Mouse (Mus musculus): ENCODE results near the gene Ggta1.
A peak's percentile ranks its signal among the peaks of the same experiment; 100 is the strongest.

The Ggta1 gene

GRCm38 (mm10) chr2:35462791-35463281 lies at the start of gene Ggta1:
Gene Ggta1, minus strand, starts transcription at chr2:35463231.
- DNase-seq (ENCODE audit: low spot score in 2 of 2), result no peak

- no peak for DNase-seq (ENCODE audit: low spot score in 2 of 2)
Observed at GRCm38 (mm10) chr2:35512226-35512625, 49.2 kb upstream of the Ggta1 start.

DNA sequence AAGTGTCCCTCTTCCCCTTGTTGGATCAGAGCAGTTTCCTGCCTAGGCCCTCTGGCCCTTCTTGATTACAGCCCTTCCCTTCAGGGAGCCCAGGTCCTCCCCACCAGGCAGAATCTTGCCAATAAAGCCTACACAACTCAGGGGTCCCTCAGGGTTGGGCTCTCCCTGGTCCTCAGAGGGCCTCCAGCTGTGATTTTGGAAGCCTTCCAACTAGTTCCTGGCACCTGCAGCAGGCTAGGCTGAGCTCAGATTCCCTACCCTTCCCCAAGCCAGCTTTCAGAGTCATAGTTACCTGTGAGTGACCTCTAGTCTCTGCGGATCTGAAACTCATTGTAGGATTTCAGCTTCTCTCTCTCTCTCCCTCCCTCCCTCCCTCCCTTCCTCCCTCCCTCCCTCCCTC lies 47.9 kb upstream of the Ggta1 start:
- DNase-seq (ENCODE audit: low spot score in 2 of 2), result no peak

- DNase-seq (ENCODE audit: low spot score in 2 of 2), result no peak
Observed at GRCm38 (mm10) chr2:35509888-35510287, 46.9 kb upstream of the Ggta1 start.

GRCm38 (mm10) chr2:35509343-35509667 lies 46.3 kb upstream of the Ggta1 start:
- DNase-seq (ENCODE audit: low spot score in 2 of 2), result peak; percentile 44 to 50

GRCm38 (mm10) chr2:35508597-35509342 lies 45.7 kb upstream of the Ggta1 start:
- DNase-seq (ENCODE audit: low spot score in 2 of 2), result no peak

DNA sequence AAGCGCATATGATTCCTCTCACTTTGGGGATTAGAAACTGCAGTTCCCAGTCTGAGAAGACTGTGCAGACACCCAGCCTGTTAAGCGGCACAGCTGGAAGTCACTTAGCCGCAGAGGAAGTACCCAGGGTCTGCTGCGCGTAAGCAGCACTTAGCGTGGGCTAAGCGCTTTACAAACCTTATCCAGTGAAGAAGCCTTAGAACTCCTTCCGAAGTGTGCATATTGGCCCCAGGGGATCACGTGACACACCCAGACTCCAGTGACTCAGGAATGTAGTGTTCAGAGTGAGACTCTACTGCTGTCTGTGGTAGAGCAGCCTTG lies 44.1 kb upstream of the Ggta1 start:
- DNase-seq (ENCODE audit: low spot score in 2 of 2), result peak; percentile 54 to 60

DNA sequence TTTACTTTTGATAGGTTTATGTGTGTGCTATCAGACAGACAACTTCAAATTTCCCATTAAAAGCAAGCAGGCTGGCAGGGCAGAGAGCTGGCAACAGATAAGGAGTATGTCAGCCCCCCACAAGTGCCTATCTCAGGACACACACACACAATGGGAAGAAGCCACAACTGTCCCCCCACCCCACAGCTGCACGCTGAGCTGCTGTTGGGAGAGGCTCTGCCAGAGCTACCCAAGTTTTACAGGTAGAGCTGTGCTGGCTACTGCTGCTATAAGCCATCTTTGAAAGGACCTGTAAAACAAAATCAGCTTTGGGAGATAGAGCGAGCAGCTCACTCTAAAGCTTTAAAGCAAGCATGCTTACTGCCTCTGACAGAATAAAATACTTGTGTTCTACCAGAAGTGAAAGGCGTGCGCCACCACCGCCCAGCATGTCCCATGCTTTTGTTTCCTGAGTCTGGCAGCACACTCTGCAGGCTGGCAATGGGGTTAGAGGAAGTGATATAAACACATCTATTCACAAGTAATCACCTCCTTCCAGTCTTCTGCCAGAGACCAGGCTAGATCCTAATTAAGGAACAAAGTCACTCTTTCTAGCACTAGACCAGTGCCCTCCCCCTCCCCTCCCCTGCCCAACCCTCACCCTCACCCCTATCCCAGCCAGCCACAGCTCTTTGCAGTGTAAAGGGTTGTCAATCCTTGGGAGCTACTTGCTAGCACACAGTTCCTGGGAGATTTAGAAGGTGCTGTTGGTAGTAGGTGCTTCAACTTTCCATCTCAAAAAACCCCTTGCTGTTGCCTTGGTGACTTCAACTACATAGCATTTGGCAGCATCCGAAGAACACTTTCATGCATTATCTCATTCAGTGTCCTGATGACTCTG lies 43.5 kb upstream of the Ggta1 start:
- peak; percentile 66 to 67 for DNase-seq (ENCODE audit: low spot score in 2 of 2)

DNA sequence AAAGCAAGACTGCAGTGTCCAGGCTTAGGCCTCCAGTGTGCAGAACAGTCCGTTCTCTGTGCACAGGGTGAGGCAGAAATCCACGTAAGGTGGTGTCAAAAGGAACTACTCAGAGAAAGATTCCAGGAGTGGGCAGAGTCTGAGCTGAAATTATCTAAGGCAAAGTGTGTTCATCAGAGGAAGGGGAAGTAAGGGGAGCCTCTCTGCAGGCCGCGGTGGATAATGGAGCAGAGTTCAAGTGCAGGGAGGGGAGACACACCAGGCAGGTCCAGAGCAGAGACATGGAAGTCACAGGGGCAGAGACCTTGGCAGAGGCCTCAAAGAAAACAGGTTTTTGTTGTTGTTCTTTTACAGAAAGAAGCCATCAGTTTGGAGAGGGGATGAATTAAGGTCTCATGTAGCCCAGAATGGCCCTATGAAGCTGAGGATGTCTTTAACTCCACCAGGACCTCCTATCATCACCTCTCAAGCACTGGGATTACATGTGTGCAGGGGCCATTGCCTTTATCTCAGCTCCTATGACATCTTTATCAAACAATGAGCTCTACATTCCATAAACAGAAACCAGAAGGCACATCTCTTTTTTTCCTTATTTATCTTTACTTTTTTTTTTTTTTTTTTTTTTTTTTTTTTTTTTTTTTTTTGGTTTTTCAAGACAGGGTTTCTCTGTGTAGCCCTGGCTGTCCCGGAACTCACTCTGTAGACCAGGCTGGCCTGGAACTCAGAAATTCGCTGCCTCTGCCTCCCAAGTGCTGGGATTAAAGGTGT lies 42.7 kb upstream of the Ggta1 start:
- peak in 1 of 2 experiments; percentile 30 for DNase-seq (ENCODE audit: low spot score in 2 of 2)

DNA sequence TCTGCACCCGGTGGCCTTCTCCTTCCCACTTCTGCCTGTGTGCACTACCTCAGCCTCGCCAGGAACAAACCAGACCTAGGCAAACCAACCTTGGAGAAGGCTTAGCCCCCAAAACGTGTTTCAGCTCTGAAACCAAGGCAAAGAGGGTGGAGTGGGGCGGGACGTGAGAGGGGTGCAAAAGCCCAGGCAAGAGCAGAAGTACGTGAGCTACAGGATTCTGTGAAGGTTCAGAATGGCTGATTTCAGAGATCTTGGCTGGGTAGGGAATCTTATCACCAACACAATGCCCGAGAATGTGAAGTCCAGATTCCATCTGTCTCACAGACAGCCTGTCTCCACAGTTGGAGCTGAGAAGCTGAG lies 41.4 kb upstream of the Ggta1 start:
- no peak for DNase-seq (ENCODE audit: low spot score in 2 of 2)

- DNase-seq (ENCODE audit: low spot score in 2 of 2), result peak; percentile 46 to 56
Observed at GRCm38 (mm10) chr2:35503723-35504416, 40.8 kb upstream of the Ggta1 start.

DNA sequence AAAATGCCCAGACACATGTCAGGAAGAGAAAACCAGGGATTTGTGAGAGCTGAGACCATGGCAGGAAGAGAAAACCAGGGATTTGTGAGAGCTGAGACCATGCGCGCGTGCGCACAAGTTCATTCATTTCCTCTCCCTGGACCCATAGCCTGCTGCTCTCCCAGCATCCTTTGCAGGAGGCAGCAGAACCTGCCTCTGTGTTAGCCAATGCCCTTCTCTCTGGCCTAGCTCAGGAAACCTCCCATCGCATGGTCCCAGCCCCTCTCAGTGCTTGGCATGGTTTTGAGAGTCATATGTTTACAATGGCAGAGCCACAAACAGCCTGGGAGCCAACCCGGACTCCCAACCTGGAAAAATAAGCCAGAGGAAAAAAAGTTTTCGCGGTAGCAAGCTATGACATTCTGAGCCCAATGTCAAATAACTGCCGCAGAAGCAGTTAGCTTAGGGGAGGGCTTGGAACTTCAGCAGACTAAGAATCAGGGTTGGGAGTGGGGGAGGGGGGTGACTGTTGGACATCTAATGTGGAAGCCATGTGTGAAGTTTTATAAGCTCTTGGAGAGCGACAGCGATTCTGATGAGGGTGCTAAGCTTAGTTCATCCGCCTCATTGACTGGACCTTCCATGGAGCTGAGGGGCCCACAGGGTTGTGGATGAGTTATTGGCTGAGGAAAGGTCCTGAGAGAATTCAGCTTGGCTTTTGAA lies 40.1 kb upstream of the Ggta1 start:
- peak in 1 of 2 experiments; percentile 8 for DNase-seq (ENCODE audit: low spot score in 2 of 2)

GRCm38 (mm10) chr2:35502561-35502960 lies 39.5 kb upstream of the Ggta1 start:
- DNase-seq (ENCODE audit: low spot score in 2 of 2), result peak in 1 of 2 experiments; percentile 36

GRCm38 (mm10) chr2:35499474-35499873 lies 36.4 kb upstream of the Ggta1 start:
- peak in 1 of 2 experiments; percentile 16 for DNase-seq (ENCODE audit: low spot score in 2 of 2)

- no peak for DNase-seq (ENCODE audit: low spot score in 2 of 2)
Observed at GRCm38 (mm10) chr2:35498961-35499360, 35.9 kb upstream of the Ggta1 start.

- DNase-seq (ENCODE audit: low spot score in 2 of 2), result no peak
Observed at GRCm38 (mm10) chr2:35497662-35498196, 34.7 kb upstream of the Ggta1 start.

GRCm38 (mm10) chr2:35496279-35497013 lies 33.4 kb upstream of the Ggta1 start:
- DNase-seq (ENCODE audit: low spot score in 2 of 2), result peak; percentile 56 to 60

DNA sequence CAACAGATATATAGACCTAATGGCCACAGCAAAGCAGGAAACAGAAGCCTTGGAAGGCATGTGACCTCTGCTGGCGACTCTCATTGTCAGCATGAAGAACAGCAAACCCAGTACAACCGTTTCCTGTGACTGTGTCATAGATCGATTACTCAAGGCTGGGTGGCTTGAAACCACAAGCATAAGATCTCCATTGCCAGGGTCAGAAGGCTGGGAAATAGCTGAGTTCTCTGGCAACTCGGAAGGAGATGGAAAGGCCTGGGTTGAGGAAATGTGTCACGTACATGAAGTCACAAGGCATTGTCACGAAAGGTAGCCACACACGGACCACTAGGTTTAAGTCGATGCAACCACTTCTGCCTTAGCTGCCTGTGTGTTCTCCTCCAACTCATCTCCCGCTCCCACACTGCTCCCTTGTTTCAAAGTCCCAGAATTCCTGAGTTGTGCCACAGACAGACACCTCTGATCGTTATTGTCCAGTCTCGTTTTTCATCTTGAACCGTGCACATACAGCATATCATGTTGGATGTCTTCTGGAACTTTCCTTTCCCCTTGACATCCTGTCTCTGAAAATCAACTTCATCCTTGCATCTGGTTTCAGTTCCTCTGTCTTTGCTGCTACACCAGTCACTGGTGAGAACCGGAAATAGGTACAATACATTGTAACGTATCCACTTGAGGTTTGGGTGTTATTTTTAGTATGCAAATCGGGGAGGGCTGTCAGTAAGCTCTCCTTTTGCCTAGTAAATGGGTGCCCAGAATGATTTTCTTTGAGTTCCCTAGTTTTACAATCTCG lies 32.7 kb upstream of the Ggta1 start:
- peak; percentile 84 to 88 for DNase-seq (ENCODE audit: low spot score in 2 of 2)

DNA sequence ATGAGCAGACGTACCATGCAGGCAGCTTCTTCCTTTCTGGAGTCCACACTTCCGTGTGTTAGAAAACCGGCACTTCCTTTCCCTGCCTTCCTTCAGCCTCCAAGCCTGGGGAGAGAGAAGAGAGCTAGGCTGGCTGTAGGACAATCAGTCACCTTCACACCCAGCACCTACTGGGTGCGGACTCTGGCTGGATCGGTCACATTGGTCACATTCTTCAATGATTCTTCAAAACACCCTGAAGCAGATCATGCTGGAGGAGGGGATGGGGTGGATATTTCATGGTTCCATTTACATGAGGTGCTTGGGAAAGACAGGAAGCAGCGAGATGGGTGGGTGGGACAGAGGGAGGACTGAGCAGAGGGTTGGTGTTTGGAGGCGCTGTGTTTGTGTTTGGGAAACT lies 30.5 kb upstream of the Ggta1 start:
- DNase-seq (ENCODE audit: low spot score in 2 of 2), result no peak

Data from spleen, postnatal 36 days (tissue).